Mouse (Mus musculus) heart, postnatal 4 days (tissue): ENCODE measurements around the gene Lyrm1. TPM values are rescaled to one million over a fixed set of nuclear protein-coding genes. Genes with fewer than 3 reads are reported as not detected.

Experiments used
- DNase-seq: peaks from one replicate; pipeline ENCODE4 v3.0.0; 2021
- total RNA-seq, 2 experiments: library from RNA; stranded (reverse); gene quantifications; 2 replicates each; pipeline ENCODE4 v1.2.3; 2021

Gene Lyrm1
- total RNA-seq, 2 experiments from 2014 or later: 4.9 to 5.0 TPM

- DNase-seq: no peak
Observed at GRCm38 (mm10) chr7:119965651-119966395, 70.2 kb downstream of the Lyrm1 start.

GRCm38 (mm10) chr7:119969320-119969719 lies 73.7 kb downstream of the Lyrm1 start:
- no peak for DNase-seq

- no peak for DNase-seq
Observed at GRCm38 (mm10) chr7:119974214-119974613, 78.6 kb downstream of the Lyrm1 start.

GRCm38 (mm10) chr7:119976256-119976655 lies 80.6 kb downstream of the Lyrm1 start:
- DNase-seq: peak; percentile 45

- no peak for DNase-seq
Observed at GRCm38 (mm10) chr7:119977574-119977973, 81.9 kb downstream of the Lyrm1 start.

GRCm38 (mm10) chr7:119978576-119978975 lies 82.9 kb downstream of the Lyrm1 start:
- DNase-seq: no peak

- no peak for DNase-seq
Observed at GRCm38 (mm10) chr7:119980170-119980569, 84.5 kb downstream of the Lyrm1 start.

- DNase-seq: peak; percentile 48
Observed at GRCm38 (mm10) chr7:119985279-119985912, 89.7 kb downstream of the Lyrm1 start.

- DNase-seq: no peak
Observed at GRCm38 (mm10) chr7:119997066-119997465, 101.4 kb downstream of the Lyrm1 start.

Other genes starting within 250 kb of the Lyrm1 start
- gene Acsm4, start 205.8 kb upstream of the Lyrm1 start, total RNA-seq: not detected
- 10 to 100 TPM; 28.8 to 30.2 TPM for gene Thumpd1, start 175.1 kb upstream of the Lyrm1 start, total RNA-seq
- under 1 TPM in 1 of 2 experiments, not detected in 1; 0.10 TPM for gene Acsm3, start 134.9 kb upstream of the Lyrm1 start, total RNA-seq
- 10 to 100 TPM in 1 of 2 experiments, 1 to 10 TPM in 1; 7.3 to 14.9 TPM for gene Rexo5, start 101.9 kb upstream of the Lyrm1 start, total RNA-seq
- 1 to 10 TPM; 9.4 to 9.9 TPM for gene Eri2, start 101.8 kb upstream of the Lyrm1 start, total RNA-seq
- gene Dcun1d3, start 437 bp downstream of the Lyrm1 start, total RNA-seq: 10 to 100 TPM; 13.9 to 15.9 TPM
- under 1 TPM; 0.02 to 0.05 TPM for gene Dnah3, start 199.4 kb downstream of the Lyrm1 start, total RNA-seq
- 10 to 100 TPM; 15.5 to 16.8 TPM for gene Tmem159, start 206.5 kb downstream of the Lyrm1 start, total RNA-seq
- gene Zp2, start 249.4 kb downstream of the Lyrm1 start, total RNA-seq: under 1 TPM; 0.11 to 0.36 TPM